Mouse (Mus musculus): Measurements from ENCODE around the gene Ssu72.

GRCm38 (mm10) chr4:155774280-155774754, 69.7 kb downstream of the Ssu72 start, which contains the start of gene Vwa1:
- no peak for TF ChIP-seq EP300 (IDR thresholded peaks at IDR 0.05)
- no peak for TF ChIP-seq CTCF (IDR thresholded peaks at IDR 0.05)
